Mouse (Mus musculus) megakaryocyte-erythroid progenitor cell, adult 5-6 weeks (primary cell): ENCODE data around the gene Zfp219. TPM values are rescaled to one million over a fixed set of nuclear protein-coding genes. Genes with fewer than 3 reads are reported as not detected.
"Not testable (repeated sequence)": the region's sequence is repeated elsewhere in the genome, so short reads cannot be mapped to it uniquely, and the experiment has no call there.

ENCODE experiments used
- ATAC-seq: replicated peaks from 2 replicates; pipeline ENCODE4 v1.8.0; 2016; ENCODE audit warnings: mild to moderate bottlenecking, inconsistent platforms; ENCODE audit not compliant: severe bottlenecking, poor library complexity, low FRiP score, low TSS enrichment
- total RNA-seq, 2 experiments: library from RNA; stranded (forward) in 1 of 2; stranded (reverse) in 1 of 2; fragments of 200-1000, 215-1000 nt in 1 of 2; fragments of >200 nt in 1 of 2; fragmentation: Nextera tagmentation in 1 of 2; gene quantifications; 2 replicates each; pipeline ENCODE4 v1.2.3; 2014 to 2017

Gene Zfp219
- 8.6 and 15.1 TPM in 2 replicates for total RNA-seq (2014; fragmentation: Nextera tagmentation)
- 4.8 and 30.1 TPM in 2 replicates for total RNA-seq (2017)

DNA sequence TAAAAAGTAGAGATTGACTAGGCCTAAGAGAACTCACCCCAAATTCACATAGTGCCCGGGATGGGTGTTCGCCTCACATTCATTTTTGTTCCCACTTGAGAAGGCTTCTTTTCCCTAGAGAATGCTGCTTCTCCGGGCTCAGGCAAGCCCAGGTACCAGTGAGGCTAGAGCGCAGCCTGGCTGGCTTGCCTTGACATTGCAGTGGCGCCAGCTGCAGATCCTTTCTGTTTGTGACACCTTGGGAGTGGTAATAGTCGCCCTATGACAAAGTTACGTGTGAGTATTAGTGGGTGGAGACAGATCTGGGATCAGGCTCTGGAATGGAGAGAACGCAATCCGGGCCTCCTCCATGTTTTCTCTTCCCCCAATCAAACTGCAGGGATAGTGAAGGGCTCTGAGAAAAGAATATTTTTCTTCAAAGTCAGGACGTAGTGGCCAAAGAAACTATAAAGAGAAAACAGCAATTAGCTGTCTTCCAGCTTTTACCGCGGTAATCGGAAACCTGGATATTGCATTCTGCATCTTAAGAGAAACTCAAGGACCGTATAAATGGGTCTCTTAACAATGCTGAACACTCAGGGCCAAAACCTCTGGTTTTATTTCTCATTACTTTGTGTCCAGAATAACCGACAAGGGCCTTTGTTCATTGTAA is at the start of gene Zfp219:
Gene Zfp219, minus strand, starts transcription at position 248 of the 652 bp plus-strand sequence.
- peak; percentile 57 for ATAC-seq

DNA sequence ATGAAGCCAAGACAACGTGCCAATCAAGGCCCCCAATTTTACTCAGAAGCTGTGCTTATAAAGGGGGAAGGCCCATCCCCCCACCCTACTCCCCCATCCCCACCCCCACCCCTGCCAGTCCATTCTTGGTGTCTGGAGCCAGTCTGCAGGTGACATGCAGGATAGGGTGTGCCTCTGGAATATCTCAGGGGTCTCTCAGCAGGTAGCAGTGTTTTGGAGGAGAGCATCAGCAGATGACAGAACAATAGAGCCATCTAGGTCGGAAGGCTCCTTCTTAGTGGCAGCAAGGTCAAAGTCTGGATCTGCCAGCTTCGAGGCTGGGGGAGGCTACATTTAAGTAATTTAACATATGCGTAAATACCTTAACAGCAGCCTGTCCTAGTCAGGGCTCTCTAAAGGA is 45.6 kb upstream of the Zfp219 start:
- ATAC-seq: no peak

DNA sequence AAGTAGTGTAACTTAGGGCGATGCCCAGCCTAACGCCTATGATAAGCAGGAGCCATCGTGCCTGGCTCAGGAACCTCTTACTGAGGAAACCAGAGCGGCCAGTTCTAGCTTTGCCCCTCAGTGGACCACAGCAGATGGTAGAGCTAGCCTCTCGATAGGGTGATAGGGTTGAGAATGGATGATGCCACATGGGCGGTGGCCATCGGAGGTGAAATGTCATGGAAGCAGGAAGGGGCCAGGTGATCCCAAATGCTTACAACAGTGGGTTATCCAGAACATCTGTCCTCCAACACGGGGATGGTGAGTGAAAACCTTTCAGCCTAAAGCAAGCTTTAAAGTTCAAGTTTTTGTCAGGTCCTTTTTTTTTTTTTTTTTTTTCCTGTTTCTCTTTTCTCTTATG is 41.3 kb upstream of the Zfp219 start:
- ATAC-seq: no peak

DNA sequence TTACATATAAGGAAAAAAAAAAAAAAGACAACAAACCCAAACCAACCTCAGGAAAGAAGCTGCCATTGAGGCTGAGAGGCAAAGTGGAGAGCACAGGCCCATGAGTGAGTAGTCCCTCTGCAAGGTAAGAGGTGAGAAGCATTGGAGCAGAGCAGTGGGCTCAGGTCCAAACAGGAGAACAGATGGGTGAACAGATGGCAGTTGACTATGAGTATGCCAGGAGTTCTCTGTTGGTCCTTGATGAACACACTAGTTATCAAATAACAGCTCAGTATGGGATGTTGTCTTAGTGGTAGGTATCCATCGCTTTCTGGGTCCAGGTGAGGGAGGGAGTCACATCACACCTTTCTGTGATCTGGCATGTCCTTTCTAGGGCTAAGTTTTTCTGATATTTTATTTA is 40.3 kb upstream of the Zfp219 start:
- peak; percentile 23; the same call in 1 of the 2 replicates for ATAC-seq

DNA sequence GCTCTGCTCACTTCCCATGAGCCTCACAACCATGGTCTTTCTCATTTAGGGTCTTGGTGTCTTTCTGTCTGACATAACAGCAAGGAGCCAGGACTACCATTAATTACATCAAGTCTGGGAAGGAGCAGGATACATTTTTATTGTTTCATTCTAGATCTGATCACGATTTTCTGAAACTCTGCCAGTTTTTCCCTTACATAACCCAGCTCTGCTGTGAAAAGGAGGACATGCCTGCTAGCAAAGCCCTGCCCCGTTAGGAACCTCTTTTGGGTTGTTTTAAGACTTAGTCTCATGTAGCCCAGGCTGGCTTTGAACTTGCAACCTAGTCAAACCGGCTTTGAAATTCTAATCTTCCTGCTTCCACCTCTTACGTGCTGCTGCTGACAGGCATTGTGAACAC is 39.4 kb upstream of the Zfp219 start:
- ATAC-seq: no peak

DNA sequence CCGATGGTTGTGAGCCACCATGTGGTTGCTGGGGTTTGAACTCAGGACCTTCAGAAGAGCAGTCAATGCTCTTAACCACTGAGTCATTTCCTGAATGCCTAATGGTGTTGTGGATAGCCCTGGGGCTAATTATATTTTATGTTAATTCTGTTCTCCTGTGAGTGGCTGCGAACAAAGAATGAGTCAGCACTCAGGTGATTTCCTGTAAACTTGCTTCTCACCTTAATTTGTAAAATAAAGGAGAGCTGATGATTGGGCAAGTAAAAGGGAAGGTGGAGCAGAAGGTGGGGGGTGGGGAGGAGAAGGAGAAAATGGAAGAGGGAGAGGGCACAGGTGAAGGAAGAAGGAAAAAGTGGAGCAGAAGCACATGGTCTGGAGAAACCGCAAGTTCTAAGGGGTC is 32.2 kb upstream of the Zfp219 start:
- ATAC-seq: not testable (repeated sequence)

DNA sequence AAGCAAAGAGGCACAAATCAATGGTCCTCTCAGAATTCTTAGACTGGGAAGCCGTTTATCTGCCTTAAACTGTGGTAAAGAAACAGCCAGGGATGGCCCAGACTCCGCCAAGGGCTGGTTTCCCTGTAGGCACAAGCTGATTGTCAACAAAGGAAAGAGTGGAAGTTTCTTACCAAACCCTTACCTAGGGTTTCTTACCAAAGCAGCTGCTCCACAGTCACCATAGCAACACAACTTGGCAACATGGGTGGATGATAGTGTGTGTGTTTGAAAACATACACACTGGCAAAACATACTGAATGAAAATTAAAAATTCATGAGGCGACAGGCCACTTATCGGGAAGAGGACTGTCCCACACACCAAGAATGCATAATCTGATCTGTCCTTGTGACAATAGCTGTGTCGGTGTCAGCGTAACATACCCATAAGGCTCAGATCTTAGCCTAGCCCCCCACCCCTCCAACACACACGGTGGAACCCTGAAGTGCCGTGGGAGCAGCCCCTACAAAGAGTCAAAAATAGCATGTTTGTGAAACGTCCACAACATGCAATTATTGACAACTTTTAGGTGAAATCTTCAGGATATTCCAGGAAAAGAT is 25.5 kb upstream of the Zfp219 start:
- ATAC-seq: no peak

DNA sequence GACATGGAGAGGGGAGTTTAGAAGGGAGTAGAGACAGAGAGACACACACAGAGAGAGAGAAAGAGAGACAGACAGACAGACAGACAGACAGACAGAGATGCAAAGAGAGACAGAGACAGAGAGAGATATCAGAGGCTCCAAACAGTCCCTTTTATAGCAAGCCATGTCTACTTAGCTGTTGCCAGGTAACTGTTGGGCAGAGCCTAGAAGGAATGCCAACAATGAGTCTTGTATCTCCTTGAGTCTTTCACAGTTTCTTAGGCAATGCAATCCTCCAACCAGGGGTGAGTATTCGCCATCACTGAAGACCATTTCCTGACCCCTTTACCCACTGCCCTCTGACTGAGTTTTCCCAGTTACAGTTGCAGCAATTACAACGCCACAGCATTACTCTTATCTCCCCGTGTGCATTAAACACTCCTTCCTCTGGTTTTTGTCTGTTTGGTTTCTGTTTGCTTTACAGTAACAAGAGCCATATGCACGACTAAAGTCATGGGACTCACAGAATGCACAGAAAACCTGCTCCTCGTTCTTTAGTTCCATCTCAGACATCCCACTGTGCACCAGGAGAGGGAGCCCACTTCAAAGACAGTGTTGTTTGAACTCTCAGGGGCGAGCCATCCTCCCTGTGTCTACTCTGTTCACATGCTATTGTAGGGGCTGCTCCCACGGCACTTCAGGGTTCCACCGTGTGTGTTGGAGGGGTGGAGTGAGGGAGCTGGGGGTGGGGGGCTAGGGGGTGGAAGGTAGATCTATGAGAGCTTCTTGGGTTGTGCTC is 24.6 kb upstream of the Zfp219 start:
- peak; percentile 94 for ATAC-seq

DNA sequence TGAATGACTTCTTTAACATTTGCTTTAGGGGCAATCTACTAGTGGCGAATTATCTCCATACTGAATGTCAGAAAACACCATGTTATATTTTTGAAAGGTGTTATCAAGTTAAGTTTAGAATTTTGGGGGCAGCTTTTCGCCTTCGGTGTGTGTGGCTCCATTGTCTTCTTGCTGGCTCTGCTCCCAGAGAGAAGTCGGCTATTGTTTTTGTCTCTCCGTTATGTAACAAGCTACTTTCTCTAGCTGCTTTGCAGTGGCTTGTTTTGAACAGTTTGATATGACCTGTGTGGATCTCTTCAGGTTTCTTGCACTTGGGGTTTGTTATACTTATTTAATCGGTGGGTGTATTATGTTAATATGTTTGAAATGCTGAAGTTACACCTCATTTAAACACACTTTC is 22.9 kb upstream of the Zfp219 start:
- ATAC-seq: no peak

DNA sequence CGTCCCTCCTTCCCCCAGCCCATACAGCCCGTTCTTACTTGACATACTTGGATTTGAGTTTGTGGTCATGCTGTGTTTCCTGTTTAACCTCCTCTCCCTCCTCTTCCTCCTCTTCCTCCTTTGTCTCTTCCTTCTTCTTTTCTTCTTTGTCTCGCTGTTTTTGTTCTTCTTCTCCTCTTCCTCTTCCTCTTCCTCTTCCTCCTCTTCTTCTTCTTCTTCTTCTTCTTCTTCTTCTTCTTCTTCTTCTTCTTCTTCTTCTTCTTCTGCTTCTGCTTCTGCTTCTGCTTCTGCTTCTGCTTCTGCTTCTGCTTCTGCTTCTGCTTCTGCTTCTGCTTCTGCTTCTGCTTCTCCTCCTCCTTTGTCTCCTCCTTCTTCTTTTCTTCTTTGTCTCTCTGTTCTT is 21.8 kb upstream of the Zfp219 start, which contains the start of gene Olfr221:
Gene Olfr221, minus strand, starts transcription at position 101 of the 400 bp plus-strand sequence.
- not testable (repeated sequence) for ATAC-seq

DNA sequence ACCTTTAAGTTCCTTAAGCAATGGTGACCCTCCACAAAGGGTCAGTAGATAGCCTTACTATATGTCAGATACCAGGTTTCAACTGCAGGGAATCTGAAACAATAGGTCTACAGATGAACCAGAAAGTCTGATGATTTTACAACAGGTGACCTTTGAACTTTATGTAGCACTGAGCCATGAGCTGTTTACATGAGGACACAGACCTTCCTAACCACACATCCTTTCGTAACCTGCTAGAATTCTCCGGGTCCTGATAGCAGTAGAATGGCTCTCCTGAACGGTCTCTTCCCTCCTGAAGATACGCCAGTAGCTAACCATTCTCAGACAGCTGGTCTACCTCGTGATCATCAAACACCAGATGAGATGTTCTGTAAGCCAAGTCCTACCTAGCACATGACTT is 18.8 kb upstream of the Zfp219 start:
- ATAC-seq: no peak

DNA sequence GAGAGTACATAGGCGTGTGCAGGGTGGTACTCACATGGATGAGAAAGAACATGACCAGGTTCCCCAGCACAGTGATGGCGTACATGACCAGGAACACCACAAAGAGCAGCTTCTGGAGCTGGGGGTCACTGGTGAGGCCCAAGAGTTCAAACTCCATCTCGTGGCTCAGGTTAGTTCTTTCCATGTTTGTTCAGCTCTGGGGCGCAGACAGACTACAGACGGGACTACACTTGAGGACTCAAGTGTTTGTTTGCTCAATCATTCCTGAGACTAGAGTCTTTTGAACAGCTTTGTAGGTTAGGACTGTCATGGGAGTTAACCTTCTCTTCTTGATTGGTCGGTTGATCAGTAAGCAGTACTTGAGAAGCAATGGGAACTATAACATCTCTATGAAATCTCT is 15.4 kb upstream of the Zfp219 start:
- no peak for ATAC-seq

DNA sequence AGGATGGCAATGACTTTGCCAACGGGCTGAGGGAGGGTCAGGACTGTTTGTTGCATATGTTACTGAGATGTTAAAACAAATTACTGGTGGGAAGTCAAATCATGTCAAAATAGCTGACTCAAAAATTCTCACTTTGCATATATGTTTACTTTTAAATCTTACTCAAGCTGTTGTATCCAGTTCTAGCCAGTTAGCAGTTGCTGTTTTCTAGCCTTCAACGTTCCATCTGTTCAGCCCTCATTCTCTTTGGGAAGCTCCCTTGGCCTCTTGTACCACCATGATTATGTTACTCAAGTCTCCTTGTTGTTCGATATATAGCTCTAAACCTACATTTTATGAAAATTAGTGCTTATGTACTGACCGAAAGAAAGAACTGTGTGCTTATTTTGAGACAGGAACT is 5.8 kb upstream of the Zfp219 start:
- ATAC-seq: no peak

DNA sequence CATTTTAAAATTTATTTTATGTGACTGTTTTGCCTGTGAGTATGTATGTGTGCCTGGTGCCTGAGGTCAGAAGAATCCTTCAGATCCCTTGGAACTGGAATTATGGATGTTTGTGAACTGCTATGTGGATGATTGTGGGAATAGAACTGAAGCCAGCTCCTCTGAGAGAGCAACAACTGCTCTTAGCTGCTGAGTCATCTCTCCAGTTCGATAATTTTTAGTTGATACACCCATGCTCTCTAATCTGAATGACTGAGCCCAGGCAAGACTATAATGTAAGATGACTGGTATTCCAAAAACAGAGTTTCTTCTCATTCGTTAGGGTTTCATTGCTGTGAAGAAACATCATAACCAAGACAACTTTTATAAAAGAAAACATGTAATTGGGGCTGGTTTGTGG is 3.6 kb upstream of the Zfp219 start:
- ATAC-seq: no peak

DNA sequence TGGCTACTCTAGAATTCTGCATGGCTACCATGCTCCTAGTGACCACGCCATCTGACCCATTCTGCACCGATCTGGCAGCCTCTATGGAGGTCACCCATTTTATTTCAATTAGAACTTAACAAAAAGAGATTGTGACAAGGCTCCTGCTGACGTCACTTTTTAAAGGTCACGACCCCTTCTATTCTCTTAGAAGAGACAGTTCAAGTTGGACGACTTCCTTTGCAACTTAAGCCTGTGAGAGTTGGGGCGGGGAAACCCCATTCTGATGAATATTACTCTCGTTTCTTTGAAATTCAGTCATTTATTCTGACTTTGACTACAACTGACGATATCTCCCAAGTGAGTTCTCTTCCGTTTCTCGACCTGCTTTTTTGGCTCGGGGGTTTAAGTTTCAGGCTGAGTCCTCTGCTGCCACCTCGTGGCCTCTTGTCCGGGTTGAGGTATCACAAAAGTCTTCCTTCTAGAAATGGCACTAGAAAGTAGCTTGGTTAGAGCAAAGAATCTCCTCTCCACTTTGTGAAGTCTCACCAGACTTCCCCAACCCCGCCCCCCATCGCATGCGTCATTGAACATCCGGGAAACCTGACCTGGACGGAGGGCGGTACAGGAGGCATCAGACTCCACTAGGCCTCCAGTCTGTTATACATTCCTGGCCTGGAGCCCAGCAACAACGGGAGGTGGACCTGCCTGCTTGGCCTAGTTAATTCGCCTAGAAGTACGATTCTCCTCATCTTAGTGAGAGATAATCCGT is 2.4 kb upstream of the Zfp219 start:
- peak; percentile 54 for ATAC-seq

DNA sequence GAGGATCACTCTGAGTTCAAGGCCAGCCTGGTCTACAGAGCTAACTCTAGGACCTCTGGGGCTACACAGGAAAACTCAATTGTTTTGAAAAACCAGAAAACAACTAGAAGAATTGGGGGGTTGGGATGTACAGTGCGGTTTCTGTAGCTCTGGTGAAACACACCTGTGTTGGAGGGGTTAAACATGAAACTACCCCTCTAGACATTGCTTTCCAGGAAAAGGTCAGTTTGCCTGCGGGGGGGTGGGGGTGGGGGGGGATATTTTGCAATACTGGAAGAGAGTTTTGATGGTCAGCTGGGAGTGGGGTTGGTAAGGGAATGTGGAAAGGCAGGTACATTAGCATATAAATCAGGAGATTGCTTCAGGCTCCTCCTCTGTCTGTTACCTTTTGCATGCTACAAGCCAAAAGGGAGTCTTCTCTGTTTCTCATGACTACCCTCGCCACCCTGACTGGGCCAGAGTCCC is 1.7 kb upstream of the Zfp219 start:
- ATAC-seq: no peak

DNA sequence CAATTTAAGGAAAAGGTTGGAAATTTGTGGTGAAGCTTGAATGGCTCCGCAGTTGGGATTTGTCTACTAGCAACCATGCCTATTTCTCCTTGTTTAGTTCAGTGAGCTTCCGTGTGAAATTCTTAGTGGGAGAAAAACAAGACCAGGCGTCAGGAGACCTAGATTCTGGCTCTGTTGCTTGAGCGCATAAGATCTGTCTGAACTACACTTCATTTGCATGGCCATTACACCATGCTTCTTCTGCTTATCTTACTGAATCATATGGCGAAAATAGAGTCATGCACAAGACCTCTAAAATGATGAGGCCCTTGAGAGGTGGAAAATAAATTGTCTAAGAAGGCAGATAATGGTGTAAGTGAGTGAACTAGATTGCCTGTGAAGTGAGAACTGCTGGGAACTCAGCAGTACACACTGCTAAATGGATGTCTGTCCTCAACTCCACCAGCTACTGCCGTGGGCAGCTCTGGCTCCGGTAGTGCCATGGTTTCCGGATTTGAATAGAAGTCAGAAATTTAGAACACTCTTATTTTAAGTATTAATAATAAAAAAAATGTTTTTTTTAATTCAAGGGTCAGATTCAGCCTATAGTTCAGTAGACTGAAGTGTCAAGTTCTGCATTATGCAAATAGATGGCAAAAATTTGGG is 1.2 kb upstream of the Zfp219 start:
- ATAC-seq: peak; percentile 48

DNA sequence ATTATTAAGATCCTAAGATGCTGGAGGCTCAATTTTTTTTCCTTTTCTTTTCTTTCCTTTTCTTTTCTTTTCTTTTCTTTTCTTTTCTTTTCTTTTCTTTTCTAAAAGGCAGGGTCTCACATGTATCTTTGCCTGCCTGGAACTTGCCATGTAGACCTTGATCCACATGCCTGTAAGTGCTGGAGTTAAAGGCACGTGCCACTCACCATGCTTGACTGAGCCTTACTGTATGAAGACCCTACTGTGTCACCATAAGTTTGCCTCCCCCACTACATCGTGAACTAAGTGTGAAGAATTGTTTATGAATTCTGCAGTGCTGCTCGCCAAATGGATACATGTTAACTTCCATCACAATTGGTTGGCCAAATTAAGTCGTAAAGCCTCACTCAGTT is 601 bp upstream of the Zfp219 start:
- no peak for ATAC-seq

DNA sequence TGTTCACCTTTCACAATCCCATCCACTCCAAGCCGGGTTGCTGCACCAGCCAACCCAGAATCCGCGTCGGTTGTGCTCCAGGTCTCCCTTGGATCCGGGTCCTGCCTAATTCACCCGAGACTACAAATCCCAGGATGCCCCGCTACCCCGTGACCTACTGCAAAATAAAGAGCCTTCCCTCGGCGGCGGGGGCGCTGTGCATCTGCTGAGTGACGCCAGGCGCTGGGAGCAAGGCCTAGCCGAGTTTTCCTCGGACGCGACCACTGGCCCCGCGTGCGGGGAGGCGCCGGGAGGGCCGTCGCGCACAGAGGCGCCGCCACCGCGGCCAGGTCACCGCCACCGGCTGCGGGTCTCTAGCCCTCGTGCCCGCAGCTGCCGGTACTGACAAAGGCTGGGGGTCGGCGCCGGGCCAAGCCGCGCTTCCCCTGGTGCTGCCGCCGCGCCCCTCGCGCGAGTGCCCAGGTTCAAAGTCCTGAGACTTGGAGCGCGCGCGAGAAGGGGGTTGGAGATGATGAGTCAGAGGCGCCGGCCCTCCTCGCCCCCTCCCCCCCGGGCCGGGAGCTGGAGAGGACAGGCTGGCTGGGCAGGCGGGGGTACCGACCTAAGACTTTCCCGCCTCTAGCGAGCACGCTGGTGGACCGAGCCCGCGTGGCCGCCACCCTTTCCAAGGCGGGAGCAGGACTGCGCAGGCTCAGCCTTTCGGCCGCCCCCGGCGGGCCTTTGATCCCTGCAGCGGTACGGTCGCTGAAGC is 768 bp downstream of the Zfp219 start:
- peak; percentile 60 for ATAC-seq
